Mouse (Mus musculus): Measurements from ENCODE around the gene Pard3. TPM values are rescaled to one million over a fixed set of nuclear protein-coding genes. Genes with fewer than 3 reads are reported as not detected.

The Pard3 gene
- total RNA-seq, 2 experiments from 2014 or later = 41.0 to 42.0 TPM

GRCm38 (mm10) chr8:127183533-127183932 lies 119.8 kb downstream of the Pard3 start:
- no peak for DNase-seq

DNA sequence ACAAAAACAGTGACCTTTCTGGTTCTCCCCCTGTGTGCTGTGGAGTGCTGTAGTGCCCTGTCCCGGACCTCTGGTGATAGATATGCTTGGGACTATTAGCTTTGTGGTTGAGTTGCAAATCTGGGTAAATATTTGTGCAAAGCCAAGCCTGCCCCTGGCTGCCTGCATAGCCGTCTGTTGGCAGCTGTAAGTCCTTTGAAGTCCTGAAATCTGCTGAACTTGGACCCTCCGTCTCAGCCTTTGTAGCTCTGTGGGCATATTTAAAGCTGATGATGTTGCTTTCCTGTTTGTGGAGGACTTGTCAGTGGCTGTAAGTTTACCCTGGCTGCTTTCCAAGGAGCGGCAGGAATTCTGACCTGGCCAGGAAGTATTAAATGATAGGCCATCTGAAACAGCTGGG lies 120.3 kb downstream of the Pard3 start:
- no peak for DNase-seq

DNA sequence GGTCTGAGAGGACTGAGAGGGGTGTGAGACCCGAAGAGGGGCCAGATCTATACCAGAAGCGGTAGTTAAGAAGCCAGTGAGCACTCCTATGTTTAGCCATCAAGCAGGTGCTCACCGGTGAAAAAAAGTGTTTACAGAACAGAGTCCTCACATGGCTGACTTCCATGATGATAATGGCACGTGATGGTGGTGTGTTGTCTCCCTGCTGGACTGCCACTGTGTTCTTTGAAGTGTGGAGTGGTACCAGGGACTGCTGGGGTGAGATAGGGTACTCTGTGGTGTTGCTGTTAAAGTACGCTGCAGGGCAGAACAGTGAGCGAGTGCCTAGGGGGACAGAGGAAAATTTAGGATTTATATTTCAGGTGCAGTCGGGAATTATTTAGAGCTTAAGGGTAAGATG lies 122.2 kb downstream of the Pard3 start:
- peak; percentile 29 for DNase-seq

- DNase-seq = no peak
These were observed 125.0 kb downstream of the Pard3 start for GRCm38 (mm10) chr8:127188671-127189070.

GRCm38 (mm10) chr8:127190350-127190749 lies 126.7 kb downstream of the Pard3 start:
- peak; percentile 79 for DNase-seq

DNA sequence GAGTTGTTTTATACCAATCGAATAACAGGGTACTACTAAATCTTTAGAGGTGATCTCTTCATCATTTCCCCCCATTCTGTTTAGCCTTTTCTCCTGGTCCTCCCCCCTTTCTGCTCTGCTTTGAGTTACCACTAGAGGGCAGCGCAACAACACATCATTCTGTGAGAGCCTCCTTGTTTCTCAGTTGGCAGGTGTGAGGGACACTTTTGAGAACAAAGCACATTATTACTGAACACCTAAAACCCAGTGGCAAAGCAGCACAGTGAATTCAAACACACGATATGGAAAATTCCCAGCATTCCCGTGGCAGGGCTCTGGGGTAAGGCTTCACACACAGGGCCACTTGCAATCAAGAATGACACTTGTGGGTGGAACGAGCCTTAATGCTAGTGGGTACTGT lies 127.7 kb downstream of the Pard3 start:
- DNase-seq = peak; percentile 77

GRCm38 (mm10) chr8:127191824-127192223 lies 128.1 kb downstream of the Pard3 start:
- DNase-seq = no peak

DNA sequence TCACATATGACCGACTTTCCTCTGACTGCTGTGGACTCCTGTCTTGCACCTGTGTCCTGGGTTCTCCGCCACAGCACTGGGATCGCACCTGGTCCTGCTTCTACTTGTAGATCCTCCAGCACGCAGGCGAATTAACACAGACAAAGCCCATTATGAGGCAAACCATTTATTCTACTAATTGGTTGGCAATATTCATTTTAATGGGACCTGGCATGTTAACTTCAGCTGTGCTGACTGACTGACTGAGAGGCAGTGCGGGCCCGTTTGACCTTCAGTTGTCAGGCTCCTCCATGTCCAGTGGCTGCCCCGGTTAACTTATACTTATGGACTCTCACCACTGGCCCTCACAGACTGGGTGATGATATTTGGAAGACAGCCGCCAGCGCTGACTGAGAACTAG lies 128.6 kb downstream of the Pard3 start:
- no peak for DNase-seq

DNA sequence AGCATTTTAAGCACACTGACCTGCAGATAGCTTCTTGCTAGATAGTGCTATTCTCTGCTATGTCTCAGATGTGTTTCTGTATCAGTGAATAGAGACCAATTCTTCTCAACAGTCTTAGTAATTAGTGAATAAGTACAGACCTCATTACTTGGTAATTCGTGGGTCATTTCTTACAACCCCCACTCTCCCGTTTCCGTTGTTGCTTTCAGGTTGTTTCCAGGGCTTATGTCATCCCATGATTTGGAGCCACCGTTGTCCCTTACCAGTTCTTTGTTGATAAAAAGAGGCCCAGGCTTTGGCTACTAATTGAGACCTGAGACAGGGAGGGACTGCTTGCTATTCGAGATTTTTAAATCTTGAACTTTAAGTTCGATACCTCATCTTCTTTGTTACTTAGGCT lies 129.7 kb downstream of the Pard3 start:
- no peak for DNase-seq

- DNase-seq = no peak
These were observed 131.2 kb downstream of the Pard3 start for GRCm38 (mm10) chr8:127194786-127195407.

DNA sequence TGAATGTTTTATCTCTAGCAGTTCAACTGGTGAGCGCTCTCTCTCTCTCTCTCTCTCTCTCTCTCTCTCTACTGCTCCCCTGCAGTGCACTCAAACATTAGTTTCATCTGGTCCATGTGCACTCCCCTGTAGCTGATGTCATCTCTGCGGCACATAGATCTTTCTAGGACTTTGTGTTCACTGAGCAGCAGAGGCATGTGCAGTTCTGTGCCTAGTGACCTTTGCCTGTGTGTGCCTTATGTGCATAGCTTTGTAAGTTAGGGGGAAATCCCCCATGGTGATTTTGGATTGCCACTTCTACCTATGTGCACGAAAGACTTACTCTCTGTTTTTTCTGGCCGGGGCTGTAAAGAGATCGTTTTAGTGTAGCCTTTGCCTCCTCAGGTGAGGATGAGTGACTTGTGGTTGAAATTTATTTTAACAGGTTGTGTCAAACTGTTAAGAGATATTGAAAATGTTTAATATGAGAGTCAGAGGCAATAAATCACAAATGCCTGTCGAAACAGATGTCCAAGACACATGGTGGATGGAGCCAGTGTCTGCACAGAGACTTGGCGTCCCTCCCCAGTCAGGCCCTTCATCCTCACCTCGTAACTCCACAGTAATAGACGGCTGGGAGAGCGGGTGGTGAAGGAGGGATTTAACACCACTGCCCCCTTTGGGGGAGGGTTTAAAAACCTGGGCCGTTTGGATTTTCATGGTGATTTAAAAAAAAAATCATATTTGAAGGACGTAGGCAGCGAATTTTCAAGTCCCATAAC lies 133.0 kb downstream of the Pard3 start:
- DNase-seq = no peak

DNA sequence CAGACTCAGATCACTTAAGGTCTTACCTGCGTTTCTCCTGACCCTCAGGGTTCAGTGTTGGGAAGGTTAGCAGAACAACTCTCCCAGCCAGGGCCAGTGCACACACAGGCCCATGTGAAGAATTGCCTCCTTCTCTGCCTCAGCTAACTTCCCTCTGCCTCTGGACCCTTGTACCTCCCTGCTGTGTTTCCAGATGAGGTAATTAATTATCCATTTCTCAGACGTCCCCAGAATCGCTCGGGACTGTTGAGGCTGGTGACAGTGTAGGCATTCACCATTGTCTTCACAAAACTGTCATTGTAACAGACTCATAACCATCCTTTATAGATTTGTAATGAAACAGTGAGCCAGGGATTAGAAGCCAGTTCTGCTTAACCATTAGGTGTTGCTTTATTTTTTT lies 143.8 kb downstream of the Pard3 start:
- DNase-seq = no peak

DNA sequence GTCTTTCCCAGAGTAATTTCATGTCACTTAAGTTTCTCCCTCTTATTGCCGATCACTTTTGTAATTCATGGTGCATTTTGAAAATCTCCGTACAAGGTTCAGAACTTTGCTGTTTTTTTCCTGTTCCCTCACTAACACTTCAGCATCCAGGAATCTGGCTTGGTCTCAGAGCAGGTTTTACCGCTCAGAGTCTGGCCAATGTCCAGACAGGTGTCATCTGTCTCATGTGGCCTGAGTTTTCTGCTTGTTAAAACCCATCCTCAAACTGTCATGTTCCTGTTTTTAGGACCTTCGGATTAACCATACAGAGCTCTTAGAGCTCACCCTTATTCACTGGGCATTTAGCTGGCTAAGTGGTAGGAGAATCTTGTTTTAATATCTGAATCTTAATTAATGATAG lies 146.9 kb downstream of the Pard3 start:
- DNase-seq = no peak

- no peak for DNase-seq
These were observed 150.6 kb downstream of the Pard3 start for GRCm38 (mm10) chr8:127214338-127214737.

DNA sequence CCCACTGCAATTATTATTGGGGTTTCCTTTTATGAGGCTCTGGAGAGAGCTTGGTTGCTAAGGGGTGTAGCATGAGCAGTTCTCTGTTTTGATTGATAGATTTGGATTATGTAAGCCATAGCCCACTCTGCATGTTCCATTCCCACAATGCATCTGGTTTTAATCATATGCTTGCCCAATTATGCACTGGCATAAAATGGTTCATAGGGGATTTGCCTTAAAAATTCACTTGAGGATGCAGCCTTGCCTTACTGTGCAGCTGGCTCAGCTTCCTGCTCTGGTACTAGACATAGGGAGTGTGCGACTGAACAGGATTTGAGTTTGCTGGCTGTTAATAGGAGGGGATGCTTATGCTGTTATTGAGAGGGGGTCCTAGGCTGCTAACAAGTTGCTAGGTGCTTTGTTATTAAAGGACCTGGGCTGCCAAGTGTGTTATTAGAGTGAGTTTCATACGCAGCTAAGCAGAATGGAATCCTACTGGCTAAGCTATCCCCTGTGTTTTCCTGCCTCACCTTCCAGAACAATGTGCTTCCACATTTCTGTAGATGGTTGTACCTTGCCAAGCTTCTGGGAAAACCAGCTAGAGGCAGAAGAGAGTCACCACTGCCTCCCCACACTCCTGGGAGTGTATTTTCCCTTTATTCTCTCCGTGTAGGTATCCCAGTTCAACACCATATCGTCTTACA lies 151.2 kb downstream of the Pard3 start:
- DNase-seq = no peak

- no peak for DNase-seq
These were observed 156.5 kb downstream of the Pard3 start for GRCm38 (mm10) chr8:127220206-127220605.

GRCm38 (mm10) chr8:127220615-127221014 lies 156.9 kb downstream of the Pard3 start:
- DNase-seq = no peak

DNA sequence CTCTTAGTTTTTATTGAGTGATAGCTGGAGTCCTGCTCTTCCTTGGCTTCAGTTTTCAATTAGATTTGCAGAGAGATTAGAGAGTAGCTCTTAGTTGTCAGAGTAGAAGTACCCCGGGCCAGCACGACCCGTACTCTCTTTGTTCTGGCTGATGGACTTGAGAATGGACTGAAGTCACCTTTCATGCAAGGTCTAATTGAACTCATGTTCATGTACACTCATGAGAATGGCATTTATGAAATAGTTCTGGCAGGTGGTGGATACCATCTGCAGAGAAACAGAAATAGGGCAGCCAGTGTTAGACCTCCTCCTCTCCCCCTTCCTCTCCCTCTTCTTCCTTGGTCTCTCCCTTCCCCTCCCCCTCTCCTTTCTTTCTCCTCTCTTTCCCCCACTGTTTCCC lies 158.7 kb downstream of the Pard3 start:
- DNase-seq = no peak

DNA sequence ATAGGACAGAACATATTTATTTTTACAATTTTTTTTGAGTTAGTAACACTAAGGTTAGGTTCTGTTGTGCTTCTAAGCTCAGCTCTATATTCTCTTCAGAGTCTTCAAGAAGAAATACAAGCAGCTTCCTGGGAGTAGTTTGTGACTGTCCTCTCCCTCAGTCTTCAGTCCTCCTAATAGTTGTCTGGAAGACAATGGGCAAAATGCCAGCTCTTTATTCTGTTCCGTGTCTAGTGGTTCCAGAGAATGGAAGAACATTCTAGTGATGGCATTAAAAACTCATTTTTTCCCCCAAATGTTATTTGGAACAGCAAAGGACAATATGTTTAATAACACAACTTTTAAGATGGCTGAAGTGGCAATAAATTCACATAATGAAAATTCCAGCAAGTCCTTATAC lies 163.3 kb downstream of the Pard3 start:
- DNase-seq = no peak

DNA sequence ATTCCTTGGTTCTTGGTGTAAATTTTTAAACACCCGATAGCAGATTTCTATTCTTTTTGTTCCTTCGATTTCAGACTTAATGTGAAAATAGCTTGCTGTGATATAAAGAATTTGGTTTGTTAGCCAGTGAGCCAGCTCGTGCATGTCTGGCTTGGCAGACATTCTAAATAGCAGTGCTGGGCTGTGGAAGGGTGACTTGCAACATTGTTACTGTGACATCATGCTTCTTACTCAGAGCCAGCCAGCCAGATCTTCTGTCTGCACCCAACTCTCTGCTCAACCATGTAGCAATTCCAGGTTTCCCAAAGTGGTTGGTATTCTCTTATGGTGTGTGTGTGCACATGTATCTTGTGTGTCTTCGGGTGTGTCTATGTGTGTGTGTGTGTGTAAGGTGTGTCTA lies 163.7 kb downstream of the Pard3 start:
- DNase-seq = peak; percentile 45

DNA sequence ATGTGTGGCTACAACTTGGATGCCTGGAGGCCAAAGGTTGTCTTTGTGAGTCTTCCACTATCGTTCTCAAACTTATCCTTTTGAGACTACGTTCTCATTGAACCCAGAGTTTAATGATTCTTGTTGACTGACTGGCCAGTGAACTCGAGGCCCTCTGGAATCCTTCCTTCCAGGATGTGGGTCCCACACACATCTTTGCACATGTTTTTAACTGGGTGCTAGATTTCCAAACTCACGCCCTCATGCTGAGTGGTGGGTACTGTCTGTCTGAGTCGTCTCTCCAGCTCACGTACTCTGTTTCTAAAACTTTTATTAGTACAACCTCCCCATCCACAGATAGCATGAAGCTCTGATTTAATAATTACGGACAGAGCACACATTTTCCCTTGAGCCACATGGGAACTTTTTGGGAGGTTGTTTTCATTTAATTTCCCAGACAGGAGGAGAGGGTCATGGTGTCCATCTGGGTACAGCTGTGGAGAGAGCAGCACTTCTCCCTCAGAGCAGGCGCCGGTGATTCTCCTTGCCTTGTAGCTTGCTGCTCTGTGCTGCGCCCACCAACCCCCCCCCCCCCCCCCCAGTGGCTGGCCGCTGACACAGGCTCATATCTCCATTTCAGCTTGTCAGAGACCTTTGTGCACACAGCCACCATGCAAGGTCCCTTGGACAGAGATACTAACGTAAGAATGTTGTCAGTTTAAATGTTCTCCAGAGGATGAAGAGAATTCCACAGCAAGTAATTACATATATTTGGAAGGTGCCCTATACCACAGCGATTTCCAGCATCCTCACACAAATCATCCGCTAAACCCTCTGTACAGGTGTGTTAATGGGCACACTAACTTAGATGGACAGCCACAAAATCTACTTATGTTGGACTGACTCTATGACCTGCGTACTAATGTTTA lies 165.9 kb downstream of the Pard3 start:
- no peak for DNase-seq

GRCm38 (mm10) chr8:127230233-127230595 lies 166.5 kb downstream of the Pard3 start:
- DNase-seq = no peak

DNA sequence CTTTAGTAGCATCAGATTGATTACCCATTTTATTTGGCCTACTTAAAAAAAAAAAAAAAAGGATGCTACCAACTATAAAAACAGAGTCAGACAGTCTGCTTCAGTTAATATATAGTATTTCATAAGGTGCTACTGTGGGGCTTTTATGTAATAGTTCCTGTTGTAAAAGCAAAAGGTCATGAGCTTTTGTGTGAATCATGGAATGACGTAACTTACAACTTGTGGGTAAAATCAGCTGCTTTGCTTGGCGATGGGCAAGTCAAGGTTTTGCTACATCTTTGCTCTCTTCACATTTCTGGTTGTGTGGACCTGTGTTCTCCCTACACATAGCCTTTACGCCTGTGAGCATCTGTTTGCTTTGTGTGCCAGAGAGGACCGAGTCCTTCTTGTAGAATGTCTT lies 179.7 kb downstream of the Pard3 start:
- DNase-seq = no peak

All from heart, postnatal 4 days (tissue).